Comparison of ENCODE assay signal across 11 mouse cellular contexts in genomic region chr3:146010751-146011150, GRCm38 (mm10). TPM values are rescaled to one million over a fixed set of nuclear protein-coding genes. Genes with fewer than 3 reads are reported as not detected.
DNase-seq lines count a peak whose midpoint lies in the region; ATAC-seq and TF ChIP-seq lines count a peak whose summit lies in the region.
"Had no signal": no experiment of that assay in that cellular context is flagged by ENCODE, and none has a peak within 500 bp of the region (broad histone marks: within the 10 kb centered on the region; RNA-seq: fewer than 3 reads in every experiment).

No protein-coding gene starts in this region.

- H3K9me3 ChIP-seq in heart, embryonic 16.5 days (replicated peaks; ENCODE audit: control insufficient read depth, low read length) = no peaks in the 10 kb centered on the region
- H3K9me3 ChIP-seq in stomach, postnatal 0 days (ENCODE audit: control insufficient read depth, low read length) = no peaks in the 10 kb centered on the region
- H3K9me3 ChIP-seq: neural tube, embryonic 12.5 days had no signal

- WGBS in kidney, adult 2 months = 57% methylated on average over 4 of the region's 4 CpGs
- 84% methylated on average over 4 of the region's 4 CpGs for WGBS in heart, embryonic 16.5 days
- 93% methylated on average over 4 of the region's 4 CpGs for WGBS in stomach, postnatal 0 days
- WGBS in thymus, adult 2 months = 97% methylated on average over 4 of the region's 4 CpGs

- peak; percentile 65 for DNase-seq in kidney, adult 2 months
- no peak for DNase-seq in kidney, adult 8-10 months
- peak; percentile 43 for DNase-seq in kidney, postnatal 10 days
- DNase-seq in stomach, postnatal 0 days (ENCODE audit: low spot score) = no peak
- no peak for DNase-seq in thymus, adult 2 months
- no peak for DNase-seq in embryo, embryonic 10.5 days (ENCODE audit: low spot score)
- DNase-seq: right cerebral cortex, postnatal 25 days had no signal

- peaks cover 4% of the 10 kb centered on the region for H3K36me3 ChIP-seq in kidney, adult 2 months (ENCODE audit: control insufficient read depth, insufficient read depth, low read length)
- H3K36me3 ChIP-seq in heart, embryonic 16.5 days (ENCODE audit: control insufficient read depth, insufficient read depth) = peaks cover 26% of the 10 kb centered on the region
- peaks cover 5% of the 10 kb centered on the region; the same call in 1 of the 2 replicates for H3K36me3 ChIP-seq in stomach, postnatal 0 days (ENCODE audit: control insufficient read depth, insufficient read depth, low read length)
- no peaks in the 10 kb centered on the region for H3K36me3 ChIP-seq in thymus, adult 2 months (ENCODE audit: control insufficient read depth, insufficient read depth, low read length)

- TF ChIP-seq POLR2A in kidney, adult 2 months (IDR thresholded peaks at IDR 0.05; ENCODE audit: low read depth, low read length) = no peak
- TF ChIP-seq POLR2A in thymus, adult 2 months (IDR thresholded peaks at IDR 0.05; ENCODE audit: control insufficient read depth, extremely low read depth, insufficient read depth, low read length, poor library complexity) = no peak

- no peak overlapping the region for H3K4me3 ChIP-seq in kidney, adult 2 months (ENCODE audit: insufficient read depth, low read depth, low read length)
- H3K4me3 ChIP-seq in heart, embryonic 16.5 days (ENCODE audit: low read length) = no peak overlapping the region
- H3K4me3 ChIP-seq in stomach, postnatal 0 days (ENCODE audit: low read depth, low read length) = no peak overlapping the region
- H3K4me3 ChIP-seq in thymus, adult 2 months (ENCODE audit: control insufficient read depth, insufficient read depth, low read length) = no peak overlapping the region
- H3K4me3 ChIP-seq: neural tube, embryonic 12.5 days had no signal

- no peak overlapping the region; the same call in 1 of the 2 replicates for H3K9ac ChIP-seq in heart, embryonic 16.5 days (ENCODE audit: low read length)
- no peak overlapping the region for H3K9ac ChIP-seq in stomach, postnatal 0 days (ENCODE audit: low read length)
- H3K9ac ChIP-seq: neural tube, embryonic 12.5 days had no signal

- no peak for TF ChIP-seq EP300 in stomach, postnatal 0 days (optimal IDR thresholded peaks at IDR 0.05)

- no peaks in the 10 kb centered on the region for H3K27me3 ChIP-seq in kidney, adult 2 months (replicated peaks; ENCODE audit: control insufficient read depth, insufficient read depth, low read length)
- no peaks in the 10 kb centered on the region for H3K27me3 ChIP-seq in heart, embryonic 16.5 days (ENCODE audit: control insufficient read depth, insufficient read depth, low read length)
- H3K27me3 ChIP-seq in stomach, postnatal 0 days (ENCODE audit: control insufficient read depth, insufficient read depth, low read length) = no peaks in the 10 kb centered on the region
- no peaks in the 10 kb centered on the region for H3K27me3 ChIP-seq in thymus, adult 2 months (ENCODE audit: control insufficient read depth, insufficient read depth, low read length)
- H3K27me3 ChIP-seq: neural tube, embryonic 12.5 days had no signal

- no peak for ATAC-seq in heart, embryonic 16.5 days (replicated peaks; ENCODE audit: extremely low read depth, insufficient read depth, low FRiP score)
- no peak for ATAC-seq in stomach, postnatal 0 days (ENCODE audit: low FRiP score, low TSS enrichment)
- ATAC-seq: forebrain, embryonic 16.5 days had no signal

- peak overlapping the region; percentile 22; the same call in 1 of the 2 replicates for H3K27ac ChIP-seq in kidney, adult 2 months (ENCODE audit: insufficient read depth, low read depth, low read length)
- peak overlapping the region; percentile 84 for H3K27ac ChIP-seq in heart, embryonic 16.5 days (ENCODE audit: low read length)
- H3K27ac ChIP-seq in stomach, postnatal 0 days (replicated peaks) = peak overlapping the region; percentile 1
- no peak overlapping the region for H3K27ac ChIP-seq in thymus, adult 2 months (ENCODE audit: control insufficient read depth, insufficient read depth, low read length)
- H3K27ac ChIP-seq: neural tube, embryonic 12.5 days had no signal

- H3K4me1 ChIP-seq in kidney, adult 2 months (ENCODE audit: control insufficient read depth, insufficient read depth, low read length) = peaks cover 15% of the 10 kb centered on the region
- H3K4me1 ChIP-seq in heart, embryonic 16.5 days (ENCODE audit: control insufficient read depth, insufficient read depth, low read length) = peaks cover 7% of the 10 kb centered on the region
- H3K4me1 ChIP-seq in stomach, postnatal 0 days (replicated peaks; ENCODE audit: control insufficient read depth, insufficient read depth) = no peaks in the 10 kb centered on the region; the same call in 1 of the 2 replicates
- no peaks in the 10 kb centered on the region for H3K4me1 ChIP-seq in thymus, adult 2 months (replicated peaks; ENCODE audit: control insufficient read depth, insufficient read depth, low read length)
- H3K4me1 ChIP-seq: neural tube, embryonic 12.5 days had no signal

- no peak for TF ChIP-seq CTCF in kidney, adult 2 months (conservative IDR thresholded peaks at IDR 0.05; ENCODE audit: insufficient read depth, insufficient read length, low read depth, low read length)
- no peak for TF ChIP-seq CTCF in stomach, postnatal 0 days (IDR thresholded peaks at IDR 0.05; ENCODE audit: low read depth)
- no peak for TF ChIP-seq CTCF in thymus, adult 2 months (IDR thresholded peaks at IDR 0.05; ENCODE audit: borderline replicate concordance, control insufficient read depth, extremely low read depth, insufficient read depth, low read length, poor library complexity)

- H3K4me2 ChIP-seq in heart, embryonic 16.5 days (ENCODE audit: low read depth, low read length) = no peak overlapping the region
- no peak overlapping the region for H3K4me2 ChIP-seq in stomach, postnatal 0 days (replicated peaks; ENCODE audit: low read depth)
- H3K4me2 ChIP-seq: midbrain, embryonic 11.5 days; neural tube, embryonic 12.5 days had no signal

RNA-seq across cellular contexts. Expression of gene Syde2, which starts 23.1 kb away (rescaled TPM):
- polyA plus RNA-seq in kidney, adult 2 months (2012; rRNA removed) = 6.1 and 6.3 TPM in 2 replicates
- polyA plus RNA-seq in heart, embryonic 16.5 days (2015; fragmentation: Nextera tagmentation; extraction: Ambion mirVana) = 10.2 and 10.3 TPM in 2 replicates
- 1.4 and 1.6 TPM in 2 replicates for polyA plus RNA-seq in stomach, postnatal 0 days (2015; fragmentation: Nextera tagmentation; extraction: Ambion mirVana)
- polyA plus RNA-seq in thymus, adult 2 months (2012; rRNA removed) = 3.5 and 4.6 TPM in 2 replicates

Comparison
In these comparisons a context has a peak if more than half of its experiments do, and no peak if none do; other contexts are left out.
1. DNase-seq: peak in kidney, adult 2 months (single experiment) and kidney, postnatal 10 days (single experiment); none in kidney, adult 8-10 months (0 of 2), stomach, postnatal 0 days (single experiment), thymus, adult 2 months (single experiment) and embryo, embryonic 10.5 days (single experiment).